Mouse (Mus musculus) left cerebral cortex, adult 2 months (tissue): ENCODE data around the gene Sema4f. TPM values are rescaled to one million over a fixed set of nuclear protein-coding genes. Genes with fewer than 3 reads are reported as not detected.

Experiments used
- DNase-seq, 2 experiments: peaks; one replicate each; pipeline ENCODE4 v3.0.0; 2021 to 2022; ENCODE audit warnings: low spot score in 2 of 2, mixed read lengths in 1 of 2; ENCODE audit errors: extremely low spot score in 1 of 2
- H3K27ac ChIP-seq: fragments of 200-600 bp; 2 replicates; pipeline ENCODE4 v1.8.1; 2022
- H3K4me3 ChIP-seq: fragments of 200-600 bp; 2 replicates; pipeline ENCODE4 v1.8.1; 2022
- CTCF ChIP-seq: fragments of 200-600 bp; IDR thresholded peaks from 2 replicates; pipeline ENCODE4 v1.8.1; 2022; ENCODE audit warnings: antibody characterized with exemption, mild to moderate bottlenecking, moderate library complexity
- intact Hi-C: fragments of 180-260 bp; cut with DNase I; formaldehyde crosslinking; loops from one replicate; pipeline ENCODE4 v1.15.1; 2025
- total RNA-seq, 2 experiments: library from RNA; stranded (reverse); gene quantifications; 2 replicates each; pipeline ENCODE4 v1.2.3; 2021

Sema4f gene
- total RNA-seq, 2 experiments from 2014 or later: 39.4 to 40.7 TPM

DNA sequence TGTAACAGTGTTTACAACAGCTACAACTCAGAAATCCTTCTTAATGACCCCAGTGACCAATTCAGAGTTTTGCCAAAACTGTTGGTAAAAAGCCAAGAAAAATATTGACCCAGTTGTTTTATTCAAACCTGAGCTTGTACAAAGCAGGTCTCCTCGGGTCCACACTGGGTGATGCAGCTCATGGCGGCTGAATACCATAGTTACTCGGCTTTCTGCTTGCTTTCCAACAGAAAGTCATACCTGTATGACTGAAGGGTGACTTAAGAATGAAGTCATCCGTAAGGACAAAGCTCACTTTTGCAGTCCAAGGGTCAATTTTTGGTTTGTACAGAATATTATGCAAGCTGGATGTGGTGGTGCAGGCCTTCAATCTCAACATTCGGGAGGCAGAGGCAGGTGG lies 12.0 kb downstream of the Sema4f start:
- intact Hi-C loops: no loop called here
- H3K27ac ChIP-seq: no peak overlapping the region
- DNase-seq: no peak
- no peak overlapping the region for H3K4me3 ChIP-seq
- TF ChIP-seq CTCF: no peak

DNA sequence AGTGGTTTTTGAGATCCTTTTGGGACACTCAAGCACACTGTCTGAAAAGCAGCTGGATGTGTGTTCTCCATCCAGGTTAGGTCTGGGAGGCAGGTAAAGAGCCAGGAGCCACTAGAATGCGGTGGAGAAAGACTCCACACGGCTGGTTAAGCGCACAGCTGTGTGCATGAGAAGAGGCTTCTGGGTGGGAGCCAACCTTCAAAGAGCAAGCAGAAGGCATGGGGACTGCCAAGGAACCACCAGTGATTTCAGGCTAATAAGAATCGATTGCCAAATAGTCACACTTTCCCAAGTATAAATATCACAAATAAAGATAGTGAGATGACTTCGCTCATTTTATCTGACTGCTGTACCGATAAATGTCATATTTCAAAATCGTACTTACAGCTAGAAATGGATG lies 13.0 kb downstream of the Sema4f start:
- no peak overlapping the region for H3K4me3 ChIP-seq
- DNase-seq: no peak
- intact Hi-C loops: no loop called here
- no peak for TF ChIP-seq CTCF
- H3K27ac ChIP-seq: no peak overlapping the region

DNA sequence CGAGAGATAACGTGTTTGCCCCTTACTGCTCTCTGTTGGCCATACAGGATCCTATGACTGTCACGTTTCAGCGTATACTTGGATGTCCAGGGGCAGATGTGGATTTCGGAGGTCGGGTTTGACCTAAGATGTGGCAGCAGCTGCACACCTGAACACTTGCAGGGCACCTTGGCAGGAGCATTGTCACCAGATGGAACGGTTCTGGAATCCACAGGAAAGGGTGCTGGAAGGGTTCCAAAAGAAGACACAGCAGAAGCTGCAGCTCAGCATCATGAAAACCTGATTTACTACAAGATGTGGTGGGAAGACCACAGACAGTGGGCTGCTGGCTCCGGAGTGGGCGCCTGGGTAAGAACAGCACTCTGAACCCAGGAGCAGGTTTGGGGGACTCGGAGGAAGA lies 13.5 kb downstream of the Sema4f start:
- Histone ChIP-seq H3K4me3 (no peak overlapping the region), H3K27ac (no peak overlapping the region)
- intact Hi-C loops: no loop called here

DNA sequence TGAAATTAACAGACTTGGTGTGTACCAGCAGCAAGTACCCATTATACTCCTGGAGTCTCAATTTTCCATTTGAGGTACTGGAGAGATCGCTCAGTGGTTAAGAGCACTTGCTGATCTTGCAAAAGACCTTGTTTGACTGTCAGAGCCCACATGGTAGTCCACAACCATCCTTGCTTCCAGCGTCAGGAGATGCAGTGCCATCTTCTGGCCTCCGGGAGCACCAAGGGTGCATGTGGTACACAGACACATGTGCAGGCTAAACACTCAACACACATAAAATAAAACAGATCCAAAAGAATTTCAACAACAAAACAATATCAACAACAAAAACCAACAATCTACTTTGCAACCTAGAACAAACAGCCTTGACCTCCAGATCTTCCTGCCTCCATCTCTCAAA lies 14.6 kb downstream of the Sema4f start:
- H3K4me3 ChIP-seq: no peak overlapping the region
- TF ChIP-seq CTCF: peak; percentile 22; the same call in 1 of the 2 replicates
- no peak overlapping the region for H3K27ac ChIP-seq
- intact Hi-C loops: no loop called here
- no peak for DNase-seq

More for the DNA sequence above, 13.5 kb downstream of the Sema4f start:
- no peak for DNase-seq
- TF ChIP-seq CTCF: no peak

DNA sequence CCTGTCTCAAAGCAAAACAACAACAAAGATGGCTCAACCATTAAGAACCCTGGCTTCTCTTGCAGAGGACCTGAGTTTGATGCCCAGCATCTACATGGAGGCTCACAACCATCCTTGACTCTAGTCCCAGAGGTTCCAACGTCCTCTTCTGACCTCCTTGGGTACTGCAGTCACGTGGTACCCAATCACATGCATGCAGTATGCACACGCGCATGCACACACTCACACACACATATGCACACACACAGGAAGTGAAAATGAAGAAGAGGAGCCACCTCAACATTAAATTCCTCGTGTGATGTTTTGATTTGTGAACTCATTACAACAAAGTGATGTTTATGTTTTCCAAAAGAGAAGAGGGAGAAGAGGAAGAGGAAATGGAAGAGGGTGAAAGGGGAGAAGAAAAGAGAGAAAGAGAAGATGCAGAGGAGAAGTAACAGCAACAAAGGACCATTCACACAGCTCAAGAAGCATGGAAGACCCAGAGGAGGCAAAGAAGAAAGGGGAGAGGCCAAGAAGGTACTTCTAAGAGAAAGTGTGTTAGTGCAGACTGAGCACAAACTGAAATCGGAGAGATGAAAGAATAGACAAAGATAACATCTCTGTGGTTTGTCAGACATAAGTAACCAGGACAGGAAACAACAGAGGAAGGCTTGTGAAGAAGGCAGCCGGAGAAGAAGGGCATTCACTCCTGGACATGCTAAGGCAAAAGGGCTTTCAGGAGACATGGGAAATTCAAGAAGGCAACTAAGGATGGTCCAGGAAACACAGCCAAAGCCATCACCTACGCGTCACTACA lies 17.9 kb downstream of the Sema4f start:
- no peak overlapping the region for H3K4me3 ChIP-seq
- TF ChIP-seq CTCF: no peak
- H3K27ac ChIP-seq: no peak overlapping the region
- no peak for DNase-seq
- intact Hi-C loops: no loop called here

DNA sequence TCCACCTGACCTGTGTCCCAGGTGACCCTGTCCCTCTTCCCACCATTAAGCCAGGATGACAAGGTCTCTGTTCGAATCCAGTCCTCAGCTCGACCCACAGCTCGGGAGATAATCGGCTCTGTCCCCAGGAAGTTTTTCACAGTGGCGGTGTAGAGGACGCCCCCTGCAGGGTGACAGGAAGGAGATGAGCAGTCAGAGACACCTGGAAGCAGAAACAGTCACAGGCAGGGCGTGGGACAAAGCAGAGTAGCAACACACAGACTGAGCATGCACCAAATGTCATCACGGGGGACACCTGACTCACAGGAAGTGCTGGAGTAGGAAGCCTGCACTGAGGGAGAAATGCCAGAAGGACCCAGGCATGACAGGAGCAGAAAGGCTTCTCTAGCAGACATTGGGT lies 20.0 kb downstream of the Sema4f start:
- Histone ChIP-seq H3K4me3 (no peak overlapping the region), H3K27ac (no peak overlapping the region)
- TF ChIP-seq CTCF: no peak
- DNase-seq: no peak
- intact Hi-C loops: no loop called here

DNA sequence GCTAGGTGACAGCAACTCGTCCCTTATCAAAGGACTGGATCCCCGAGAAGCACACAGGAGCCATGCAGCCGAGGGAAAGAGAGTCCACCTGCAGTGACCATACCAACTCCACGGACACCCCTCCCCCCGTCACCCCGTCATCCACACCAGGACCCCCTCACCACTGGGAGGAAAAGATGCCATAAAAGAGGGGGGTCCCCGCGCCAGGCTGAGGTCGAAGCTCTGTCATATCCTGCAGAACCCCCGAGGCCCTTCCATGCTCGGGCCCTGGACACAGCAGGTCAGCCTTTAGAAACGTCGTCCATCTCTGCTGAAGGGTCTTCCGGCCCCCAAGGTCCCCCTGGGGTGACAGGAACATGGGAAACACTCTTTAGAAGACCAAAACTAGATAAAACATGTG lies 21.2 kb downstream of the Sema4f start:
- H3K27ac ChIP-seq: no peak overlapping the region
- no peak for TF ChIP-seq CTCF
- intact Hi-C loops: no loop called here
- H3K4me3 ChIP-seq: no peak overlapping the region
- DNase-seq: no peak

DNA sequence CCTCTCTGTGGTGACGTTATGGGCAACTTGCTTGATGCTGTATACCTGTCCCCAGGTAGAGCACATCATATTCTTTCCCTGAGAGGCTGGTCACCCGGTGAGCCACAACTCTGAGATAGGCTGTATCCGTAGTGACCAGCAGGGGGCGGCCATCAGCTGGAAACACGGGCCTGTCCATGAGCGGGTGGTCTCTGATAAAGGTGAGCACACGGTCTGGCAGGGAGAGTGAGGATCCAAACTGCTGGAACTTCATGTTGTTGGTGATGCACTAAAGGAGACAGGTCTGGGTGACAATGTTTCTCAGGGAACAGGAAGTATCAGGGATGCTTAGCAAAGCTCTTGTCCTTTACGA lies 21.8 kb downstream of the Sema4f start:
- Histone ChIP-seq H3K27ac (no peak overlapping the region), H3K4me3 (no peak overlapping the region)
- intact Hi-C loops: no loop called here
- TF ChIP-seq CTCF: peak; percentile 75
- DNase-seq: peak; percentile 57 to 68

DNA sequence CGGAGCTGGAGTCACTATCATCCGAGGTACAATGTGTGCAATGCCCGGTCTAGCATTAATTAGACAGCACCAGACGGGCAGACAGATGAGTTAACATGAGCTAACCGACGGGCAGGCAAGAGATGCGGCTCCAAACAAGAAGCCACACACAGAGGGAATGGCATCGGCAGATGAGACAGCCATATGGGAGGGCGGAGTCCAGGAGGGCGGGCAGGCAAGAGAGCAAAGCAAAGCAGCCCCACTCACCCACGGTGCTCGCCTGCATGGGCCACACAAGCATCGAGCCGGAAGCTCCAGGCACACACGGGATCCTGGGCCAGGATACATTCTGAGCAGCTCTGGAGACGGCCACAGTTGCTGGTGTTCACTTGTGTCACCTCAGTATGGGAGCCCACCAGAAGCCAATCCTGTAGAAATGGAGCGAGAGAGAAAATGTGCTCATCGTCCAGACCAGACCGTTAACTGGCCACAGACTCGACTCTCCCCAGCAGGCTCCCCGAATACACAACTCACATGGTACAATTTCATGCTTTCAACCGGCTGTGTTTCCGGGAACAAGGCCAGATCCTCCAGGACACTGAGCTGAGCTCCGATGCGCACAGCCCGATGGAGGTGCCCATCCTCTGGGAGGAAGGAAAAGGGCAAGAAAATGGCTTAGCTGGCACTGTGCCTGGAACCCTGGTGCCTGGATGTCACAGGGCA lies 22.3 kb downstream of the Sema4f start:
- H3K4me3 ChIP-seq: no peak overlapping the region
- no peak for TF ChIP-seq CTCF
- intact Hi-C loops: no loop called here

DNA sequence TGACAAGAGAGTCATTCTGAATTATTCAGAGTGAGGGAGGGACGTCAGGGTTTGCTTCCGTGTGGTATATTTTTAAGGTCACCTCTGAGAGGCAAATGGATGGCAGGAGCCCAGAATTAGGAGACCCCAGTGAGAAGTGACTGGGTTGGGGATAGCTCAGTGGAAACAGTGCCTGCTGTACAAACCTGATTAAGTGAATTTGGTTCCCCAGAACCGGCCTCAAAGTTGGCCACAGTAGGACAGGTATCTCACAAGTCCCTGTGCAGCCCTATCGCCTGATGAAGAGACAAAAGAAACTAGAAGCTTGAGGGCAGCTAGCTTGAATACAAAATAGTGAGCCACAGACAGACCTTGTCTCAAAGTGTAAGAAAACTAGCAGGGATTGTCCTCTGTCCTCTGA lies 23.1 kb downstream of the Sema4f start:
- no peak overlapping the region for H3K4me3 ChIP-seq
- no peak for TF ChIP-seq CTCF
- intact Hi-C loops: loop anchor here (1.0 kb wide), 1 partner anchor 55 kb away; no protein-coding TSS in a partner anchor
- no peak for DNase-seq
- H3K27ac ChIP-seq: no peak overlapping the region

More for the DNA sequence above, 22.3 kb downstream of the Sema4f start:
- no peak overlapping the region for H3K27ac ChIP-seq
- peak in 1 of 2 experiments; percentile 61 for DNase-seq

DNA sequence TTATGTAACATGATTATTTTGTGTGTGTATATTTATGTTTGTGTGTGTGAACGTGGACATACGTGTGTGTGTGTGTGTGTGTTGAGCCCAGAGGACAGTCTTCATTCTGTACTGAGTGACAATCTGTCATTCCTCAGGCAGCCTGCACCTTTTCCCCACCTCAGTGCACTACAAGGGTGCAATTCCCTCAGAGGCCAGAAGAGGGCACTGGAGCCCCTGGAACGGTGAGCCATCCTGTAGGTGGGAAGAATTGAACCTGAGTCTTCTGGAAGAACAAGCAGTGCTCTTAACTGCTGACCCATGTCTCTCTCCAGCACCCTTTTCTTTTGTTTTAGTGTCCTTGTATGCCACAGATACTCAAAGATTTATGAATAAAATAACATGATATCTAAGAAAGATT lies 23.7 kb downstream of the Sema4f start:
- peak; percentile 77 for TF ChIP-seq CTCF
- intact Hi-C loops: loop anchor here (1.0 kb wide), 1 partner anchor 55 kb away; no protein-coding TSS in a partner anchor
- H3K4me3 ChIP-seq: no peak overlapping the region
- DNase-seq: peak; percentile 54 to 63
- H3K27ac ChIP-seq: no peak overlapping the region
